ENCODE assay signal across 21 mouse cellular contexts in genomic region chr6:41775721-41776120, GRCm38 (mm10). TPM values are rescaled to one million over a fixed set of nuclear protein-coding genes. Genes with fewer than 3 reads are reported as not detected.
DNase-seq lines count a peak whose midpoint lies in the region; ATAC-seq lines count a peak whose summit lies in the region.
"Had no signal": no experiment of that assay in that cellular context is flagged by ENCODE, and none has a peak within 500 bp of the region (broad histone marks: within the 10 kb centered on the region; RNA-seq: fewer than 3 reads in every experiment).

No protein-coding gene starts in this region.

- H3K4me1 ChIP-seq in forebrain, embryonic 16.5 days (replicated peaks; ENCODE audit: control insufficient read depth, insufficient read depth, low read length): peaks cover 3% of the 10 kb centered on the region; the same call in 1 of the 2 replicates
- H3K4me1 ChIP-seq: limb, embryonic 13.5 days had no signal

- H3K9ac ChIP-seq in forebrain, embryonic 16.5 days (replicated peaks; ENCODE audit: low read depth, low read length): no peak overlapping the region
- H3K9ac ChIP-seq: limb, embryonic 13.5 days; liver, postnatal 0 days had no signal

- H3K4me3 ChIP-seq in forebrain, embryonic 16.5 days (replicated peaks; ENCODE audit: low read length): no peak overlapping the region
- H3K4me3 ChIP-seq: erythroblast, embryonic 14.5 days; limb, embryonic 13.5 days had no signal

- H3K9me3 ChIP-seq in forebrain, embryonic 16.5 days (ENCODE audit: control insufficient read depth, low read length): no peaks in the 10 kb centered on the region
- H3K9me3 ChIP-seq: limb, embryonic 13.5 days had no signal

- no peak for ATAC-seq in cerebellum, adult (ENCODE audit: insufficient number of reproducible peaks, low FRiP score, low TSS enrichment)
- peak; percentile 96 for ATAC-seq in forebrain, embryonic 16.5 days
- ATAC-seq in granulocyte monocyte progenitor cell, adult 5-6 weeks (replicated peaks; ENCODE audit: poor library complexity, severe bottlenecking): no peak
- ATAC-seq: liver, postnatal 0 days; Patski had no signal

- intact Hi-C loops in left cerebral cortex, postnatal 4 days (cut with DNase I): no loop called here

- 54% methylated on average over 6 of the region's 6 CpGs for WGBS in forebrain, embryonic 16.5 days

- H3K4me2 ChIP-seq in forebrain, embryonic 16.5 days (ENCODE audit: low read length): no peak overlapping the region
- H3K4me2 ChIP-seq: limb, embryonic 13.5 days had no signal

- peak; percentile 48 to 54 for DNase-seq in cerebellum, postnatal 10 days
- peak; percentile 69 for DNase-seq in layer of hippocampus, adult 9-11 months
- peak; percentile 5 for DNase-seq in left cerebral cortex, postnatal 4 days
- DNase-seq in ovary, adult 18-20 months (ENCODE audit: low spot score): no peak
- DNase-seq in gastrocnemius, postnatal 4 days (ENCODE audit: low spot score in 2 of 2): no peak
- DNase-seq: adrenal gland, adult 2 months; cerebellum, adult 11-12 months; heart, adult 11 months; heart, postnatal 10 days; liver, postnatal 0 days; thymus, adult 18-20 months had no signal

- H3K27ac ChIP-seq in forebrain, embryonic 16.5 days (ENCODE audit: low read length): peak overlapping the region; percentile 58
- H3K27ac ChIP-seq: kidney, postnatal 0 days; limb, embryonic 13.5 days had no signal

- no peaks in the 10 kb centered on the region for H3K27me3 ChIP-seq in forebrain, embryonic 16.5 days (replicated peaks; ENCODE audit: control insufficient read depth, insufficient read depth, low read length)
- H3K27me3 ChIP-seq: limb, embryonic 13.5 days had no signal

- no peaks in the 10 kb centered on the region for H3K36me3 ChIP-seq in forebrain, embryonic 16.5 days (ENCODE audit: control insufficient read depth, insufficient read depth)
- H3K36me3 ChIP-seq: limb, embryonic 13.5 days had no signal

RNA-seq across cellular contexts. Expression of gene Olfr459, which starts 0.7 kb away (rescaled TPM):
- not detected in 2 replicates for polyA plus RNA-seq in forebrain, embryonic 16.5 days (2015; fragmentation: Nextera tagmentation; extraction: Ambion mirVana)
- not detected for total RNA-seq in left cerebral cortex, postnatal 4 days (2021)
- not detected for total RNA-seq in gastrocnemius, postnatal 4 days (2021)
- not detected in 2 replicates for total RNA-seq in granulocyte monocyte progenitor cell, adult 5-6 weeks (2014; fragmentation: Nextera tagmentation)
- total RNA-seq in granulocyte monocyte progenitor cell, adult 5-6 weeks (2017): not detected in 2 replicates
- total RNA-seq: adrenal gland, adult 2 months; heart, postnatal 10 days; megakaryocyte progenitor cell, adult 5-6 weeks; neutrophil, adult 5-6 weeks had no signal
- polyA plus RNA-seq: adrenal gland, adult 2 months; erythroblast, embryonic 14.5 days; kidney, postnatal 0 days; limb, embryonic 13.5 days; liver, postnatal 0 days; Patski; spleen, adult 2 months had no signal

Comparison
In these comparisons a context has a peak if more than half of its experiments do, and no peak if none do; other contexts are left out.
1. DNase-seq: peak in cerebellum, postnatal 10 days (2 of 2), layer of hippocampus, adult 9-11 months (single experiment) and left cerebral cortex, postnatal 4 days (single experiment); none in ovary, adult 18-20 months (single experiment) and gastrocnemius, postnatal 4 days (0 of 2).